Mouse (Mus musculus) C2C12 (cell line): ENCODE measurements around the gene Apc2.

Experiments
- CTCF ChIP-seq: IDR thresholded peaks from one replicate; pipeline ENCODE4 v1.5.1; 2011; ENCODE audit not compliant: control insufficient read depth, insufficient read depth, insufficient read length
- MAX ChIP-seq: IDR thresholded peaks from one replicate; pipeline ENCODE4 v1.6.1; 2011; ENCODE audit warnings: mild to moderate bottlenecking, control low read depth

DNA sequence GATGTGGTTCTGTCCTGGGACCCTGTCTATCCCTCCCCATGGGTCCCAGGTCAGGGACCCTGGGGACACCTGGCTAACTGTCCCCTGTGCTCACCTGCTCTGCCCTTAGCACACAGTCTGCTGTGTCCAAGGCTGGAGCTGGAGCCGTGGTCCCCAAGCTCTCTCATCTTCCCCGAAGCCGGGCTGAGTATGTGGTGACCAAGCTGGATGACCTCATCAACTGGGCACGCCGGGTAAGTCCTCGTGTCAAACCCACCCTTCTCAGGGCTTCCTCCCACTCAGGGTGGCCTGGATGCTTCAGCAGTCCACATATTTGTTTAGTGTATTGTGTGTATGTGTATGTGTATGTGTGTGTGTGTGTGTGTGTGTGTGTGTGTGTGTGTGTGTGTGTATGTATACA lies 42.2 kb upstream of the Apc2 start:
- TF ChIP-seq MAX, result no peak
- TF ChIP-seq CTCF, result no peak
